Mouse (Mus musculus) MEL (cell line): ENCODE results near the gene Gmpr2.
A peak's percentile ranks its signal among the peaks of the same experiment; 100 is the strongest.

Experiments used
- CHD1 ChIP-seq: IDR thresholded peaks from 2 replicates; pipeline ENCODE4 v1.6.1; 2012; ENCODE audit warnings: low read depth, mild to moderate bottlenecking, inconsistent platforms, low read length, improper control_type of control experiment
- CTCF ChIP-seq, 3 experiments: IDR thresholded peaks in 2 of 3; conservative IDR thresholded peaks in 1 of 3; 2 replicates each; pipeline ENCODE4 v1.5.1; 2011 to 2012; ENCODE audit warnings: low read length in 3 of 3, low read depth in 2 of 3, mild to moderate bottlenecking in 2 of 3, improper control_type of control experiment in 1 of 3, inconsistent platforms in 1 of 3, mixed read lengths in 1 of 3, moderate library complexity in 1 of 3; ENCODE audit not compliant: control insufficient read depth in 1 of 3, insufficient read depth in 1 of 3, poor library complexity in 1 of 3, severe bottlenecking in 1 of 3
- ETS1 ChIP-seq: IDR thresholded peaks from 2 replicates; pipeline ENCODE4 v1.6.1; 2012; ENCODE audit warnings: low read depth, mild to moderate bottlenecking, inconsistent platforms, low read length, improper control_type of control experiment, moderate library complexity
- GABPA ChIP-seq: IDR thresholded peaks from 2 replicates; pipeline ENCODE4 v1.6.1; 2012; ENCODE audit warnings: low read depth, mild to moderate bottlenecking, inconsistent platforms, low read length, improper control_type of control experiment, moderate library complexity
- POLR2A ChIP-seq, 2 experiments: IDR thresholded peaks; 2 replicates each; pipeline ENCODE4 v1.6.1; 2011 to 2012; ENCODE audit warnings: low read length in 2 of 2, mild to moderate bottlenecking in 2 of 2, control low read depth in 1 of 2, improper control_type of control experiment in 1 of 2, low read depth in 1 of 2, moderate library complexity in 1 of 2; ENCODE audit not compliant: control insufficient read depth in 1 of 2, insufficient read depth in 1 of 2, poor library complexity in 1 of 2
- RAD21 ChIP-seq: IDR thresholded peaks from 2 replicates; pipeline ENCODE4 v1.6.1; 2011; ENCODE audit warnings: mild to moderate bottlenecking, low read depth, low read length, improper control_type of control experiment

GRCm38 (mm10) chr14:55711786-55712185 lies 40.0 kb downstream of the Gmpr2 start:
- TF ChIP-seq POLR2A (IDR thresholded peaks at IDR 0.05; ENCODE audit: control insufficient read depth in 1 of 2, insufficient read depth in 1 of 2, low read depth in 1 of 2, low read length in 2 of 2, poor library complexity in 1 of 2) (no peak), CHD1 (no peak), ETS1 (no peak), GABPA (no peak), RAD21 (no peak), CTCF (IDR thresholded peaks at IDR 0.05 in 2 of 3, conservative IDR thresholded peaks at IDR 0.05 in 1 of 3; ENCODE audit: control insufficient read depth in 1 of 3, insufficient read depth in 1 of 3, low read depth in 2 of 3, low read length in 3 of 3, poor library complexity in 1 of 3, severe bottlenecking in 1 of 3) (peak; percentile 12 to 36 (median 30); a peak in 4 of 6 replicates)
